Mouse (Mus musculus) spleen, adult 2 months (tissue): ENCODE measurements around the gene Pml.

Experiments used
- CTCF ChIP-seq: fragments of 200-500 bp; IDR thresholded peaks from 2 replicates; pipeline ENCODE4 v1.5.1; 2011; ENCODE audit warnings: mild to moderate bottlenecking, inconsistent platforms; ENCODE audit not compliant: insufficient read depth, insufficient read length, insufficient replicate concordance; ENCODE audit errors: extremely low read depth
- POLR2A ChIP-seq: fragments of 200-500 bp; IDR thresholded peaks from 2 replicates; pipeline ENCODE4 v1.6.1; 2011; ENCODE audit warnings: low read depth, low read length, inconsistent platforms

GRCm38 (mm10) chr9:58218539-58218938 is 31.0 kb downstream of the Pml start:
- TF ChIP-seq CTCF, result no peak
- no peak for TF ChIP-seq POLR2A
